Comparison of ENCODE assay signal across 8 mouse cellular contexts in genomic region chr6:50601620-50602019, GRCm38 (mm10). TPM values are rescaled to one million over a fixed set of nuclear protein-coding genes. Genes with fewer than 3 reads are reported as not detected.
DNase-seq lines count a peak whose midpoint lies in the region; ATAC-seq and TF ChIP-seq lines count a peak whose summit lies in the region.

No protein-coding gene starts in this region.

- H3K27ac ChIP-seq in heart, postnatal 0 days (ENCODE audit: low read depth), result no peak overlapping the region
- no peak overlapping the region for H3K27ac ChIP-seq in limb, embryonic 11.5 days (replicated peaks; ENCODE audit: low read depth, low read length)

- no peaks in the 10 kb centered on the region for H3K27me3 ChIP-seq in heart, postnatal 0 days (ENCODE audit: control insufficient read depth, insufficient read depth, low read length)
- H3K27me3 ChIP-seq in limb, embryonic 11.5 days (ENCODE audit: control insufficient read depth, insufficient read depth, low read length), result no peaks in the 10 kb centered on the region

- H3K9ac ChIP-seq in heart, postnatal 0 days (replicated peaks; ENCODE audit: low read depth, low read length), result no peak overlapping the region
- H3K9ac ChIP-seq in limb, embryonic 11.5 days (ENCODE audit: low read length), result no peak overlapping the region

- H3K36me3 ChIP-seq in heart, postnatal 0 days (replicated peaks; ENCODE audit: control insufficient read depth, insufficient read depth, low read length), result no peaks in the 10 kb centered on the region
- H3K36me3 ChIP-seq in limb, embryonic 11.5 days (ENCODE audit: control insufficient read depth, insufficient read depth, low read length), result no peaks in the 10 kb centered on the region

- peaks cover 7% of the 10 kb centered on the region; the same call in 1 of the 2 replicates for H3K4me1 ChIP-seq in heart, postnatal 0 days (ENCODE audit: control insufficient read depth, insufficient read depth)
- H3K4me1 ChIP-seq in limb, embryonic 11.5 days (ENCODE audit: control insufficient read depth, insufficient read depth, low read length), result no peaks in the 10 kb centered on the region

- TF ChIP-seq CTCF in heart, postnatal 0 days (IDR thresholded peaks at IDR 0.05; ENCODE audit: low read depth), result peak; percentile 57

- H3K4me2 ChIP-seq in heart, postnatal 0 days (ENCODE audit: low read depth, low read length), result no peak overlapping the region
- H3K4me2 ChIP-seq in limb, embryonic 11.5 days (ENCODE audit: low read depth, severe bottlenecking), result no peak overlapping the region

- ATAC-seq in heart, postnatal 0 days (ENCODE audit: insufficient read depth, low read depth), result no peak
- ATAC-seq in limb, embryonic 11.5 days (ENCODE audit: insufficient number of reproducible peaks, low FRiP score, low TSS enrichment, low read depth), result no peak

- no peaks in the 10 kb centered on the region for H3K9me3 ChIP-seq in heart, postnatal 0 days (replicated peaks; ENCODE audit: control insufficient read depth, low read length)
- H3K9me3 ChIP-seq in limb, embryonic 11.5 days (ENCODE audit: control insufficient read depth, low read length), result no peaks in the 10 kb centered on the region

- TF ChIP-seq EP300 in heart, postnatal 0 days (IDR thresholded peaks at IDR 0.05; ENCODE audit: low read depth), result no peak

- no peak for DNase-seq in heart, postnatal 0 days (ENCODE audit: low spot score)
- DNase-seq in heart, adult 11 months, result no peak
- DNase-seq in CD4-positive, CD25-positive, alpha-beta regulatory T cell, adult 2 months (ENCODE audit: low read depth, low spot score), result peak; percentile 87
- peak; percentile 44 for DNase-seq in adipocyte (ENCODE audit: low spot score)
- peak; percentile 76 for DNase-seq in limb, embryonic 11.5 days (ENCODE audit: low spot score)
- DNase-seq in retina, postnatal 7 days (ENCODE audit: low read depth, low spot score), result peak; percentile 28
- no peak for DNase-seq in ovary, postnatal 10 days (ENCODE audit: low spot score)
- DNase-seq in frontal cortex, adult 2 months (ENCODE audit: extremely low spot score in 1 of 2, low spot score in 1 of 2), result no peak

- WGBS in heart, postnatal 0 days, result 35% methylated on average over 4 of the region's 4 CpGs
- 38% methylated on average over 4 of the region's 4 CpGs for WGBS in limb, embryonic 11.5 days

- no peak overlapping the region for H3K4me3 ChIP-seq in heart, postnatal 0 days (ENCODE audit: low read depth, low read length)
- H3K4me3 ChIP-seq in limb, embryonic 11.5 days (ENCODE audit: low read depth, low read length), result no peak overlapping the region

RNA-seq across cellular contexts. Expression of gene 4921507P07Rik, which starts 5.2 kb away (rescaled TPM):
- not detected in 2 replicates for total RNA-seq in heart, postnatal 0 days (2014; rRNA removed; ENCODE audit: low replicate concordance)
- 0.30 TPM in 2 replicates for polyA plus RNA-seq in heart, postnatal 0 days (2015; fragmentation: Nextera tagmentation; extraction: Ambion mirVana)
- polyA plus RNA-seq in limb, embryonic 11.5 days (2014; fragmentation: Nextera tagmentation; extraction: Ambion mirVana), result 0.45 and 0.75 TPM in 2 replicates
- 0.78 and 0.86 TPM in 2 replicates for polyA plus RNA-seq in frontal cortex, adult 2 months (2012; rRNA removed)

RNA-seq across cellular contexts. Expression of gene Cycs, which starts 35.3 kb away (rescaled TPM):
- total RNA-seq in heart, postnatal 0 days (2014; rRNA removed; ENCODE audit: low replicate concordance), result 86.9 and 87.9 TPM in 2 replicates
- 391 and 413 TPM in 2 replicates for polyA plus RNA-seq in heart, postnatal 0 days (2015; fragmentation: Nextera tagmentation; extraction: Ambion mirVana)
- polyA plus RNA-seq in limb, embryonic 11.5 days (2014; fragmentation: Nextera tagmentation; extraction: Ambion mirVana), result 70.6 and 73.7 TPM in 2 replicates
- polyA plus RNA-seq in frontal cortex, adult 2 months (2012; rRNA removed), result 68.8 and 69.5 TPM in 2 replicates

RNA-seq across cellular contexts. Expression of gene Npvf, which starts 52.6 kb away (rescaled TPM):
- total RNA-seq in heart, postnatal 0 days (2014; rRNA removed; ENCODE audit: low replicate concordance), result not detected in 2 replicates
- not detected in 2 replicates for polyA plus RNA-seq in heart, postnatal 0 days (2015; fragmentation: Nextera tagmentation; extraction: Ambion mirVana)
- polyA plus RNA-seq in limb, embryonic 11.5 days (2014; fragmentation: Nextera tagmentation; extraction: Ambion mirVana), result not detected in 2 replicates
- polyA plus RNA-seq in frontal cortex, adult 2 months (2012; rRNA removed), result 0.16 TPM in 1 of 2 replicates, not detected in the other

Comparison
In these comparisons a context has a peak if more than half of its experiments do, and no peak if none do; other contexts are left out.
1. DNase-seq: peak in CD4-positive, CD25-positive, alpha-beta regulatory T cell, adult 2 months (single experiment), adipocyte (single experiment), limb, embryonic 11.5 days (single experiment) and retina, postnatal 7 days (single experiment); none in heart, postnatal 0 days (single experiment), heart, adult 11 months (single experiment), ovary, postnatal 10 days (single experiment) and frontal cortex, adult 2 months (0 of 2).